Comparison of ENCODE assay signal across 9 mouse cellular contexts in the genomic region with DNA sequence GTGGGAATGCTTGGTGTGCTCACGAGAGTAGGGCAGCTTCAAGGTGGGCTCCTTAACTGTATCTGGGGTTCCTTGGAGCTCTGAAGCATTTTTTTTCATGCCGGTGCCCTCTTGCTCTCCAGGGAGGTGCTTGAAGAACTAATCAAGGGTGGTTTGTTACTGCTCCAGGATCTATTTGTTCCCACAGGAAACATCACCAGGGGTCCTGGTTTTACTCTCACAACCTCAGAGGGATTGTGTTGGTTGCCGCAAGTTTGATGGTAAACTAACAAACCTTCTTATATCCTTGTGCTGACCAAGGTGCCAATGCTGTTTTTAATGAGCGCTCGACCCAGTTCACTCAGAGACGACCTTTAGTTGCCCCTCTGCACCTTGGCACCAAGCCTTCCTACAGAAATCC. TPM values are rescaled to one million over a fixed set of nuclear protein-coding genes. Genes with fewer than 3 reads are reported as not detected.
DNase-seq lines count a peak whose midpoint lies in the region; ATAC-seq and TF ChIP-seq lines count a peak whose summit lies in the region.
"Had no signal": no experiment of that assay in that cellular context is flagged by ENCODE, and none has a peak within 500 bp of the region (broad histone marks: within the 10 kb centered on the region; RNA-seq: fewer than 3 reads in every experiment).

No protein-coding gene starts in this region.

- H3K4me3 ChIP-seq in heart, embryonic 14.5 days (ENCODE audit: control insufficient read depth in 1 of 2, insufficient read depth in 1 of 2, low read depth in 1 of 2, low read length in 2 of 2): peak overlapping the region; percentile 59 to 61
- peak overlapping the region; percentile 82 to 89 for H3K4me3 ChIP-seq in ES-E14 (ENCODE audit: insufficient read depth in 1 of 2, low read depth in 1 of 2, low read length in 2 of 2, poor library complexity in 1 of 2, severe bottlenecking in 1 of 2)
- peak overlapping the region; percentile 66 for H3K4me3 ChIP-seq in hindbrain, embryonic 11.5 days (ENCODE audit: low read depth, low read length)
- H3K4me3 ChIP-seq in liver, postnatal 0 days (ENCODE audit: low read depth, low read length): peak overlapping the region; percentile 55; the same call in 1 of the 2 replicates

- WGBS in heart, embryonic 14.5 days: 25% methylated on average over 6 of the region's 6 CpGs
- 24% methylated on average over 6 of the region's 6 CpGs for WGBS in hindbrain, embryonic 11.5 days
- WGBS in liver, postnatal 0 days (ENCODE audit: insufficient replicate concordance): 19% methylated on average over 6 of the region's 6 CpGs

- ATAC-seq in heart, embryonic 14.5 days (ENCODE audit: insufficient number of reproducible peaks, insufficient read depth, low FRiP score, low read depth): no peak
- no peak; the same call in 1 of the 2 replicates for ATAC-seq in hindbrain, embryonic 11.5 days (ENCODE audit: low FRiP score)
- ATAC-seq in liver, postnatal 0 days: no peak

- H3K4me2 ChIP-seq in heart, embryonic 14.5 days (ENCODE audit: low read length): peak overlapping the region; percentile 91
- H3K4me2 ChIP-seq in hindbrain, embryonic 11.5 days (replicated peaks; ENCODE audit: low read depth, low read length): peak overlapping the region; percentile 92
- H3K4me2 ChIP-seq in liver, postnatal 0 days (ENCODE audit: low read depth, low read length): peak overlapping the region; percentile 91; the same call in 1 of the 2 replicates

- H3K36me3 ChIP-seq in heart, embryonic 14.5 days (ENCODE audit: control insufficient read depth, insufficient read depth, low read length): no peaks in the 10 kb centered on the region
- no peaks in the 10 kb centered on the region for H3K36me3 ChIP-seq in ES-E14 (ENCODE audit: control insufficient read depth, insufficient read depth, low read length, poor library complexity, severe bottlenecking)
- no peaks in the 10 kb centered on the region for H3K36me3 ChIP-seq in hindbrain, embryonic 11.5 days (ENCODE audit: control insufficient read depth, insufficient read depth, low read length)
- no peaks in the 10 kb centered on the region for H3K36me3 ChIP-seq in liver, postnatal 0 days (replicated peaks; ENCODE audit: insufficient read depth, low read length)

- TF ChIP-seq CTCF in liver, postnatal 0 days (IDR thresholded peaks at IDR 0.05; ENCODE audit: low read depth): no peak

- H3K4me1 ChIP-seq in heart, embryonic 14.5 days (ENCODE audit: control insufficient read depth in 2 of 2, insufficient read depth in 2 of 2, low read length in 2 of 2): peaks cover 0 to 13% of the 10 kb centered on the region in 2 experiments; a peak in 2 of 4 replicates
- no peaks in the 10 kb centered on the region for H3K4me1 ChIP-seq in ES-E14 (ENCODE audit: control insufficient read depth in 2 of 2, insufficient read depth in 2 of 2, low read length in 2 of 2, poor library complexity in 1 of 2)
- H3K4me1 ChIP-seq in hindbrain, embryonic 11.5 days (replicated peaks; ENCODE audit: control insufficient read depth, insufficient read depth, low read length): no peaks in the 10 kb centered on the region
- H3K4me1 ChIP-seq in liver, postnatal 0 days (ENCODE audit: insufficient read depth): peaks cover 11% of the 10 kb centered on the region

- no peak overlapping the region for H3K27ac ChIP-seq in heart, embryonic 14.5 days (replicated peaks in 1 of 2; ENCODE audit: control insufficient read depth in 1 of 2, insufficient read depth in 1 of 2, low read depth in 2 of 2, low read length in 2 of 2)
- no peak overlapping the region for H3K27ac ChIP-seq in ES-E14 (ENCODE audit: insufficient read depth, low read depth, low read length, poor library complexity, severe bottlenecking)
- no peak overlapping the region for H3K27ac ChIP-seq in hindbrain, embryonic 11.5 days (ENCODE audit: low read depth, low read length)
- H3K27ac ChIP-seq in liver, postnatal 0 days (ENCODE audit: low read depth): no peak overlapping the region

- TF ChIP-seq EP300 in liver, postnatal 0 days (IDR thresholded peaks at IDR 0.05; ENCODE audit: low read depth): no peak

- H3K9ac ChIP-seq in heart, embryonic 14.5 days (ENCODE audit: low read length): no peak overlapping the region
- peak overlapping the region; percentile 23 for H3K9ac ChIP-seq in ES-E14 (ENCODE audit: insufficient read depth, low read depth, low read length, poor library complexity, severe bottlenecking)
- no peak overlapping the region for H3K9ac ChIP-seq in hindbrain, embryonic 11.5 days (ENCODE audit: low read depth, low read length)
- no peak overlapping the region for H3K9ac ChIP-seq in liver, postnatal 0 days (replicated peaks)

- H3K27me3 ChIP-seq in heart, embryonic 14.5 days (ENCODE audit: control insufficient read depth, insufficient read depth, low read length): peaks cover 27% of the 10 kb centered on the region
- peaks cover 24% of the 10 kb centered on the region for H3K27me3 ChIP-seq in hindbrain, embryonic 11.5 days (ENCODE audit: control insufficient read depth, insufficient read depth, low read length)
- peaks cover 33% of the 10 kb centered on the region for H3K27me3 ChIP-seq in liver, postnatal 0 days (ENCODE audit: insufficient read depth, low read length)

- in situ Hi-C loops in ES-E14 (cut with MboI; ENCODE audit: low sequenced_read_pairs in 2 of 2, unreplicated experiment in 2 of 2): no loop called here

- no peaks in the 10 kb centered on the region for H3K9me3 ChIP-seq in heart, embryonic 14.5 days (ENCODE audit: control insufficient read depth, low read length)
- no peaks in the 10 kb centered on the region for H3K9me3 ChIP-seq in ES-E14 (ENCODE audit: control insufficient read depth, insufficient read depth, low read depth, low read length)
- no peaks in the 10 kb centered on the region for H3K9me3 ChIP-seq in hindbrain, embryonic 11.5 days (ENCODE audit: control insufficient read depth, low read length)
- no peaks in the 10 kb centered on the region for H3K9me3 ChIP-seq in liver, postnatal 0 days (ENCODE audit: low read length)

- intact Hi-C loops in heart, postnatal 36 days (cut with DNase I): no loop called here
- intact Hi-C loops in left cerebral cortex, postnatal 25 days (cut with DNase I): loop anchor here (2.0 kb wide), 1 partner anchor 50 kb away; no protein-coding TSS in a partner anchor

- no peak for DNase-seq in heart, postnatal 36 days
- no peak for DNase-seq in ES-E14 (ENCODE audit: low read depth, low spot score)
- DNase-seq in hindbrain, embryonic 11.5 days (ENCODE audit: low spot score): no peak
- DNase-seq in liver, postnatal 0 days: no peak
- no peak for DNase-seq in right cerebral cortex, adult 2 months (ENCODE audit: low spot score in 2 of 2)
- no peak for DNase-seq in left cerebral cortex, postnatal 25 days (ENCODE audit: low spot score in 2 of 2)
- no peak for DNase-seq in MN1 (ENCODE audit: low spot score)

TF ChIP-seq in ES-E14, 5 proteins besides CTCF, POLR2A, EP300 and RAD21:
- TF ChIP-seq MAFK (IDR thresholded peaks at IDR 0.05; ENCODE audit: insufficient read depth, low read depth, low read length): no peak
- TF ChIP-seq HCFC1 (IDR thresholded peaks at IDR 0.05; ENCODE audit: borderline replicate concordance, insufficient read depth, low read length): no peak
- TF ChIP-seq ZC3H11A (IDR thresholded peaks at IDR 0.05; ENCODE audit: borderline replicate concordance, low read depth, low read length): no peak
- no peak for TF ChIP-seq ZNF384 (IDR thresholded peaks at IDR 0.05; ENCODE audit: low read depth, low read length)
- TF ChIP-seq CHD2 (IDR thresholded peaks at IDR 0.05; ENCODE audit: low read depth, low read length): no peak

RNA-seq across cellular contexts. Expression of gene Gpc5, which starts 0.9 kb away (rescaled TPM):
- polyA plus RNA-seq in heart, embryonic 14.5 days (2014; fragmentation: Nextera tagmentation; extraction: Ambion mirVana): 0.22 and 0.32 TPM in 2 replicates
- total RNA-seq in heart, postnatal 36 days (2021): not detected
- 0.37 and 0.40 TPM in 2 replicates for total RNA-seq in ES-E14 (2012; rRNA removed)
- polyA plus RNA-seq in hindbrain, embryonic 11.5 days (2014; fragmentation: Nextera tagmentation; extraction: Ambion mirVana): 0.45 and 0.73 TPM in 2 replicates
- not detected in 2 replicates for polyA plus RNA-seq in liver, postnatal 0 days (2015; fragmentation: Nextera tagmentation; extraction: Ambion mirVana)
- 10 to 100 TPM; 31.0 to 35.0 TPM for total RNA-seq in left cerebral cortex, postnatal 25 days (2021)
- total RNA-seq: liver, adult 2 months had no signal
- polyA plus RNA-seq: liver, adult 2 months had no signal

Comparison
In these comparisons a context has a peak if more than half of its experiments do, and no peak if none do; other contexts are left out.
1. RNA of gene Gpc5, which starts 0.9 kb away (total RNA-seq): 31.0 to 35.0 TPM in left cerebral cortex, postnatal 25 days; 0.37 to 0.40 TPM in ES-E14 and not detected in heart, postnatal 36 days; every median in the first group is over 10 times any median in the second.
2. Peak in every context shown above with its lines, with median percentiles within 50 percentile points of each other: H3K4me2 ChIP-seq and H3K4me3 ChIP-seq.